8 mouse cellular contexts compared by ENCODE assay signal in the genomic region with DNA sequence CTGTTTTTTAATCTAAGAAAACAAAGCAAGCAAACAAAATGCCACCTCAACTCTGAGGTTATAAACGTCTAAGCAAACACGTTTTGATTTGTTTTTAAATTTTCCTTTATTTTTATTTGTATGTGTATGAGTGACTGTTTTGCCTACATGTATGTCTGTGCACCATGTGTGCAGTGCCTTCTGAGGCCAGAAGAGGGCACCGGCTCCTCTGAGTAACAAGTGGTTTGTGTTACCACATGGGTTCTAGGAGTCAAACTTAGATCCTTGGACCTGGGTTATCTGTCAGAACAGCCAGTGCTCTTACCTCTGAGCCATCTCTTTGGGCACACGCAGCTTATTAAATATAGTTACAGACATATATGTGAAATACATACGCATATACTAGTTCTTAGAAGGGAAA. TPM values are rescaled to one million over a fixed set of nuclear protein-coding genes. Genes with fewer than 3 reads are reported as not detected.
DNase-seq lines count a peak whose midpoint lies in the region.

No protein-coding gene starts in this region.

- DNase-seq in heart, postnatal 10 days = peak; percentile 14 to 20
- DNase-seq in heart, adult 8-10 months (ENCODE audit: low spot score) = no peak
- DNase-seq in right cerebral cortex, postnatal 14 days = peak; percentile 32
- DNase-seq in right cerebral cortex, postnatal 25 days = no peak
- DNase-seq in embryo, embryonic 10.5 days (ENCODE audit: low spot score) = peak; percentile 49
- peak; percentile 71 for DNase-seq in thymus, postnatal 14 days
- no peak for DNase-seq in ovary, adult 18-20 months (ENCODE audit: low spot score)
- no peak for DNase-seq in heart, postnatal 36 days

- intact Hi-C loops in heart, postnatal 10 days (cut with DNase I) = no loop called here
- intact Hi-C loops in heart, postnatal 36 days (cut with DNase I) = loop anchor here (10.0 kb wide), 1 partner anchor 103 kb away; no protein-coding TSS in a partner anchor

RNA-seq across cellular contexts. Expression of a gene that starts 57.6 kb away (rescaled TPM):
- 100 to 1,000 TPM; 128 to 135 TPM for total RNA-seq in heart, postnatal 10 days (2021)
- total RNA-seq in heart, adult 8-10 months (2022) = 100 to 1,000 TPM; 114 to 124 (median 121) TPM
- total RNA-seq in heart, postnatal 36 days (2021) = 100 to 1,000 TPM; 109 to 118 TPM

Comparison
In these comparisons a context has a peak if more than half of its experiments do, and no peak if none do; other contexts are left out.
1. DNase-seq: peak in heart, postnatal 10 days (2 of 2), right cerebral cortex, postnatal 14 days (single experiment), embryo, embryonic 10.5 days (single experiment) and thymus, postnatal 14 days (single experiment); none in heart, adult 8-10 months (single experiment), right cerebral cortex, postnatal 25 days (single experiment), ovary, adult 18-20 months (single experiment) and heart, postnatal 36 days (0 of 2).